Mouse (Mus musculus) MEL (cell line): ENCODE data around the gene Sept9. TPM values are rescaled to one million over a fixed set of nuclear protein-coding genes. Genes with fewer than 3 reads are reported as not detected.
A peak's percentile ranks its signal among the peaks of the same experiment; 100 is the strongest.

Experiments
- DNase-seq: peaks from one replicate; pipeline ENCODE4 v3.0.0; 2011; ENCODE audit warnings: low read depth, low spot score
- H3K27ac ChIP-seq: 2 replicates; pipeline ENCODE4 v1.5.1; 2012; ENCODE audit warnings: low read depth, mild to moderate bottlenecking, control low read depth, low read length, moderate library complexity; ENCODE audit not compliant: control insufficient read depth
- H3K27me3 ChIP-seq, 2 experiments: fragments of 150-350 bp in 1 of 2; sonication (generic) in 1 of 2; 2 replicates each; pipeline ENCODE4 v1.6.1; 2012; ENCODE audit warnings: low read length in 2 of 2, mild to moderate bottlenecking in 2 of 2, improper control_type of control experiment in 1 of 2, moderate library complexity in 1 of 2; ENCODE audit not compliant: insufficient read depth in 2 of 2, control insufficient read depth in 1 of 2
- H3K36me3 ChIP-seq, 2 experiments: 2 replicates each; pipeline ENCODE4 v1.6.1; 2012 to 2014; ENCODE audit warnings: low read length in 2 of 2, improper control_type of control experiment in 1 of 2, inconsistent platforms in 1 of 2, mild to moderate bottlenecking in 1 of 2; ENCODE audit not compliant: insufficient read depth in 2 of 2, control insufficient read depth in 1 of 2
- H3K4me1 ChIP-seq, 2 experiments: fragments of 150-350 bp in 1 of 2; sonication (generic) in 1 of 2; 2 replicates each; pipeline ENCODE4 v1.6.1; 2012; ENCODE audit warnings: low read length in 2 of 2, improper control_type of control experiment in 1 of 2, mild to moderate bottlenecking in 1 of 2; ENCODE audit not compliant: insufficient read depth in 2 of 2, control insufficient read depth in 1 of 2
- H3K4me3 ChIP-seq, 2 experiments: fragments of 150-350 bp in 1 of 2; sonication (generic) in 1 of 2; 2 replicates each; pipeline ENCODE4 v1.5.1; 2012; ENCODE audit warnings: low read depth in 2 of 2, low read length in 2 of 2, mild to moderate bottlenecking in 2 of 2, moderate library complexity in 2 of 2, control low read depth in 1 of 2, improper control_type of control experiment in 1 of 2; ENCODE audit not compliant: control insufficient read depth in 1 of 2, insufficient read depth in 1 of 2
- H3K79me2 ChIP-seq: 2 replicates; pipeline ENCODE4 v1.6.1; 2012; ENCODE audit warnings: mild to moderate bottlenecking, low read length, moderate library complexity; ENCODE audit not compliant: control insufficient read depth, poor library complexity, insufficient read depth
- H3K9ac ChIP-seq: 2 replicates; pipeline ENCODE4 v1.6.1; 2012; ENCODE audit warnings: low read depth, mild to moderate bottlenecking, control low read depth, low read length, moderate library complexity; ENCODE audit not compliant: control insufficient read depth, poor library complexity, severe bottlenecking
- H3K9me3 ChIP-seq: fragments of 150-350 bp; sonication (generic); replicated peaks from 2 replicates; pipeline ENCODE4 v1.6.1; 2012; ENCODE audit warnings: mild to moderate bottlenecking, low read length, improper control_type of control experiment, moderate library complexity; ENCODE audit not compliant: insufficient read depth
- CTCF ChIP-seq, 3 experiments: IDR thresholded peaks in 2 of 3; conservative IDR thresholded peaks in 1 of 3; 2 replicates each; pipeline ENCODE4 v1.5.1; 2011 to 2012; ENCODE audit warnings: low read length in 3 of 3, low read depth in 2 of 3, mild to moderate bottlenecking in 2 of 3, improper control_type of control experiment in 1 of 3, inconsistent platforms in 1 of 3, mixed read lengths in 1 of 3, moderate library complexity in 1 of 3; ENCODE audit not compliant: control insufficient read depth in 1 of 3, insufficient read depth in 1 of 3, poor library complexity in 1 of 3, severe bottlenecking in 1 of 3
- E2F4 ChIP-seq: IDR thresholded peaks from 2 replicates; pipeline ENCODE4 v1.6.1; 2011; ENCODE audit warnings: low read depth, low read length, improper control_type of control experiment, borderline replicate concordance
- ELF1 ChIP-seq: IDR thresholded peaks from 2 replicates; pipeline ENCODE4 v1.6.1; 2014; ENCODE audit warnings: low read depth, mild to moderate bottlenecking, inconsistent platforms, low read length, improper control_type of control experiment, moderate library complexity
- GABPA ChIP-seq: IDR thresholded peaks from 2 replicates; pipeline ENCODE4 v1.6.1; 2012; ENCODE audit warnings: low read depth, mild to moderate bottlenecking, inconsistent platforms, low read length, improper control_type of control experiment, moderate library complexity
- HCFC1 ChIP-seq: IDR thresholded peaks from 2 replicates; pipeline ENCODE4 v1.6.1; 2012; ENCODE audit warnings: low read depth, mild to moderate bottlenecking, inconsistent platforms, low read length, improper control_type of control experiment, moderate library complexity
- JUND ChIP-seq: IDR thresholded peaks from 2 replicates; pipeline ENCODE4 v1.6.1; 2011; ENCODE audit warnings: low read depth, mild to moderate bottlenecking, improper control_type of control experiment, low read length
- MAX ChIP-seq: IDR thresholded peaks from 2 replicates; pipeline ENCODE4 v1.6.1; 2011; ENCODE audit warnings: low read length, improper control_type of control experiment
- MEF2A ChIP-seq: IDR thresholded peaks from 2 replicates; pipeline ENCODE4 v1.6.1; 2014; ENCODE audit warnings: low read depth, mild to moderate bottlenecking, inconsistent platforms, low read length, improper control_type of control experiment; ENCODE audit not compliant: poor library complexity, insufficient replicate concordance, severe bottlenecking; ENCODE audit errors: extremely low read depth
- NELFE ChIP-seq: IDR thresholded peaks from 2 replicates; pipeline ENCODE4 v1.6.1; 2011; ENCODE audit warnings: low read depth, low read length, improper control_type of control experiment
- NRF1 ChIP-seq: IDR thresholded peaks from 2 replicates; pipeline ENCODE4 v1.6.1; 2014; ENCODE audit warnings: low read depth, mild to moderate bottlenecking, inconsistent platforms, low read length, improper control_type of control experiment, moderate library complexity; ENCODE audit not compliant: poor library complexity, insufficient read depth, severe bottlenecking
- POLR2A ChIP-seq, 2 experiments: IDR thresholded peaks; 2 replicates each; pipeline ENCODE4 v1.6.1; 2011 to 2012; ENCODE audit warnings: low read length in 2 of 2, mild to moderate bottlenecking in 2 of 2, control low read depth in 1 of 2, improper control_type of control experiment in 1 of 2, low read depth in 1 of 2, moderate library complexity in 1 of 2; ENCODE audit not compliant: control insufficient read depth in 1 of 2, insufficient read depth in 1 of 2, poor library complexity in 1 of 2
- POLR2AphosphoS2 ChIP-seq: IDR thresholded peaks from 2 replicates; pipeline ENCODE4 v1.6.1; 2011; ENCODE audit warnings: low read length, improper control_type of control experiment
- POLR2AphosphoS5 ChIP-seq: IDR thresholded peaks from 2 replicates; pipeline ENCODE4 v1.6.1; 2012; ENCODE audit warnings: low read depth, borderline replicate concordance, mild to moderate bottlenecking, inconsistent platforms, low read length, moderate library complexity, mixed read lengths
- RCOR1 ChIP-seq: IDR thresholded peaks from 2 replicates; pipeline ENCODE4 v1.6.1; 2012; ENCODE audit warnings: low read depth, mild to moderate bottlenecking, inconsistent platforms, low read length, improper control_type of control experiment
- SIN3A ChIP-seq: IDR thresholded peaks from 2 replicates; pipeline ENCODE4 v1.6.1; 2012; ENCODE audit warnings: low read length, improper control_type of control experiment, inconsistent platforms
- SMC3 ChIP-seq: IDR thresholded peaks from 2 replicates; pipeline ENCODE4 v1.6.1; 2011; ENCODE audit warnings: low read depth, low read length, improper control_type of control experiment
- UBTF ChIP-seq: IDR thresholded peaks from 2 replicates; pipeline ENCODE4 v1.6.1; 2012; ENCODE audit warnings: low read depth, mild to moderate bottlenecking, inconsistent platforms, low read length, improper control_type of control experiment, moderate library complexity, borderline replicate concordance; ENCODE audit not compliant: insufficient read depth
- USF2 ChIP-seq, 2 experiments: IDR thresholded peaks; 2 replicates each; pipeline ENCODE4 v1.6.1; 2011 to 2012; ENCODE audit warnings: improper control_type of control experiment in 2 of 2, low read length in 2 of 2, borderline replicate concordance in 1 of 2, inconsistent platforms in 1 of 2, low read depth in 1 of 2, mild to moderate bottlenecking in 1 of 2; ENCODE audit not compliant: insufficient read depth in 1 of 2
- ZC3H11A ChIP-seq: IDR thresholded peaks from 2 replicates; pipeline ENCODE4 v1.6.1; 2012; ENCODE audit warnings: low read depth, mild to moderate bottlenecking, inconsistent platforms, low read length, improper control_type of control experiment
- ZKSCAN1 ChIP-seq: IDR thresholded peaks from 2 replicates; pipeline ENCODE4 v1.6.1; 2012; ENCODE audit warnings: low read depth, mild to moderate bottlenecking, inconsistent platforms, low read length, improper control_type of control experiment, moderate library complexity
- ZMIZ1 ChIP-seq: IDR thresholded peaks from 2 replicates; pipeline ENCODE4 v1.6.1; 2012; ENCODE audit warnings: low read depth, mild to moderate bottlenecking, inconsistent platforms, low read length, improper control_type of control experiment, moderate library complexity
- ZNF384 ChIP-seq: IDR thresholded peaks from 2 replicates; pipeline ENCODE4 v1.6.1; 2012; ENCODE audit warnings: low read depth, mild to moderate bottlenecking, inconsistent platforms, low read length, improper control_type of control experiment
- polyA plus RNA-seq, 2 experiments: library from polyadenylated mRNA; stranded (reverse) in 1 of 2; unstranded in 1 of 2; fragments of >175 nt in 1 of 2; fragments of >200 nt in 1 of 2; gene quantifications; 2 replicates each; pipeline versions ENCODE4 v1.2.1 to v1.2.4; 2012; ENCODE audit warnings: low replicate concordance in 2 of 2, low read depth in 1 of 2; ENCODE audit not compliant: insufficient read length in 2 of 2, insufficient read depth in 1 of 2, missing spikeins in 1 of 2
- total RNA-seq: library from RNA; depleted of rRNA; stranded (reverse); fragments of 300-350 nt; gene quantifications from 2 replicates; pipeline ENCODE4 v1.2.3, GENCODE M21; 2012

The Sept9 gene
- total and polyA plus RNA-seq, 3 experiments: 49.7 to 196 (median 163) TPM

- TF ChIP-seq NELFE (no peak), SMC3 (peak; percentile 30; the same call in 1 of the 2 replicates), UBTF (no peak), ELF1 (no peak), MEF2A (no peak), JUND (no peak), POLR2AphosphoS5 (no peak), GABPA (no peak), ZNF384 (no peak), SIN3A (no peak), HCFC1 (no peak; the same call in none of the 2 replicates)
Measured at GRCm38 (mm10) chr11:117366861-117367357, 167.4 kb downstream of the Sept9 start (continued).

GRCm38 (mm10) chr11:117367937-117368336, 168.5 kb downstream of the Sept9 start:
- H3K27me3 ChIP-seq: 0 out of 4 replicates have a peak, but pooled peaks cover 0 to 2% of the 10 kb centered on the region in 2 experiments
- H3K9me3 ChIP-seq: no peaks in the 10 kb centered on the region
- no peak overlapping the region for H3K27ac ChIP-seq
- H3K9ac ChIP-seq: no peak overlapping the region
- H3K4me1 ChIP-seq: 0 out of 4 replicates have a peak, but pooled peaks cover 0 to 2% of the 10 kb centered on the region in 2 experiments
- TF ChIP-seq ZMIZ1: no peak
- TF ChIP-seq USF2 (IDR thresholded peaks at IDR 0.05; ENCODE audit: borderline replicate concordance in 1 of 2, insufficient read depth in 1 of 2, low read depth in 1 of 2, low read length in 2 of 2): no peak
- TF ChIP-seq RCOR1: no peak
- no peak for TF ChIP-seq POLR2AphosphoS2
- TF ChIP-seq E2F4: no peak
- TF ChIP-seq CTCF (IDR thresholded peaks at IDR 0.05 in 2 of 3, conservative IDR thresholded peaks at IDR 0.05 in 1 of 3; ENCODE audit: control insufficient read depth in 1 of 3, insufficient read depth in 1 of 3, low read depth in 2 of 3, low read length in 3 of 3, poor library complexity in 1 of 3, severe bottlenecking in 1 of 3): no peak
- no peak for TF ChIP-seq ZKSCAN1
- TF ChIP-seq MAX: no peak
- TF ChIP-seq NRF1: no peak
- TF ChIP-seq JUND: no peak
- TF ChIP-seq ZC3H11A: no peak
- TF ChIP-seq POLR2A (IDR thresholded peaks at IDR 0.05; ENCODE audit: control insufficient read depth in 1 of 2, insufficient read depth in 1 of 2, low read depth in 1 of 2, low read length in 2 of 2, poor library complexity in 1 of 2): no peak
- H3K36me3 ChIP-seq: no peaks in the 10 kb centered on the region
- no peaks in the 10 kb centered on the region for H3K79me2 ChIP-seq
- H3K4me3 ChIP-seq: no peak overlapping the region
- DNase-seq: no peak
